Mouse (Mus musculus) stomach, embryonic 14.5 days (tissue): ENCODE measurements around the gene Sin3b. TPM values are rescaled to one million over a fixed set of nuclear protein-coding genes. Genes with fewer than 3 reads are reported as not detected.

Experiments used
- ATAC-seq: fragments of 200-750 bp; cut with Nextera tagmentation; 2 replicates; pipeline ENCODE4 v1.8.0; 2017; ENCODE audit warnings: low read depth, moderate TSS enrichment; ENCODE audit not compliant: insufficient number of reproducible peaks, insufficient read depth, low FRiP score
- H3K27ac ChIP-seq: fragments of 300-500 bp; sonication (generic); 2 replicates; pipeline ENCODE4 v1.5.1; 2014; ENCODE audit warnings: mild to moderate bottlenecking, low read length, moderate library complexity, mixed read lengths
- H3K27me3 ChIP-seq: fragments of 300-500 bp; sonication (generic); 2 replicates; pipeline ENCODE4 v1.6.1; 2014; ENCODE audit warnings: low read length, control low read depth, mixed read lengths; ENCODE audit not compliant: control insufficient read depth, insufficient read depth
- H3K36me3 ChIP-seq: fragments of 300-500 bp; sonication (generic); 2 replicates; pipeline ENCODE4 v1.6.1; 2014; ENCODE audit warnings: mild to moderate bottlenecking, control low read depth, low read length, moderate library complexity, mixed read lengths; ENCODE audit not compliant: control insufficient read depth, insufficient read depth
- H3K4me1 ChIP-seq: fragments of 300-500 bp; sonication (generic); 2 replicates; pipeline ENCODE4 v1.6.1; 2014; ENCODE audit warnings: low read length, control low read depth, mixed read lengths; ENCODE audit not compliant: control insufficient read depth, insufficient read depth
- H3K4me2 ChIP-seq: fragments of 300-500 bp; sonication (generic); replicated peaks from 2 replicates; pipeline ENCODE4 v1.6.1; 2014; ENCODE audit warnings: low read depth, low read length, control low read depth
- H3K4me3 ChIP-seq: fragments of 300-500 bp; sonication (generic); 2 replicates; pipeline ENCODE4 v1.5.1; 2014; ENCODE audit warnings: low read depth, low read length, control low read depth
- H3K9ac ChIP-seq: fragments of 300-500 bp; sonication (generic); replicated peaks from 2 replicates; pipeline ENCODE4 v1.6.1; 2014; ENCODE audit warnings: low read depth, mild to moderate bottlenecking, control low read depth, low read length, moderate library complexity, mixed read lengths
- H3K9me3 ChIP-seq: fragments of 300-500 bp; sonication (generic); 2 replicates; pipeline ENCODE4 v1.6.1; 2016; ENCODE audit warnings: low read depth, low read length, control low read depth; ENCODE audit not compliant: control insufficient read depth
- WGBS: fragments of 180-500 bp; shearing (Covaris S2); extraction: QIAGEN DNeasy Blood & Tissue Kit; methylation state at CpG from one replicate; pipeline ENCODE4 v1.1.7; 2014; 5-methylcytosine and 5-hydroxymethylcytosine counted together
- polyA plus RNA-seq: library from polyadenylated mRNA; unstranded; fragments of >200 nt; fragmentation: Nextera tagmentation; extraction: Ambion mirVana; gene quantifications from 2 replicates; pipeline ENCODE4 v1.2.1, GENCODE M21; 2014

Gene Sin3b
- polyA plus RNA-seq, 1 experiment from 2014 or later = 178 TPM

GRCm38 (mm10) chr8:72757426-72758195, 34.5 kb downstream of the Sin3b start:
- no peak overlapping the region for H3K9ac ChIP-seq
- H3K9me3 ChIP-seq = no peaks in the 10 kb centered on the region
- peaks cover 44% of the 10 kb centered on the region for H3K36me3 ChIP-seq
- H3K27ac ChIP-seq = no peak overlapping the region
- H3K4me2 ChIP-seq = no peak overlapping the region
- no peak overlapping the region for H3K4me3 ChIP-seq
- no peaks in the 10 kb centered on the region for H3K27me3 ChIP-seq
- 91% methylated on average over 15 of the region's 15 CpGs for WGBS
- H3K4me1 ChIP-seq = no peaks in the 10 kb centered on the region
- no peak for ATAC-seq

- no peak overlapping the region for H3K9ac ChIP-seq
- no peaks in the 10 kb centered on the region for H3K4me1 ChIP-seq
- H3K4me3 ChIP-seq = no peak overlapping the region
- H3K36me3 ChIP-seq = peaks cover 37% of the 10 kb centered on the region
- no peak for ATAC-seq
- no peak overlapping the region for H3K4me2 ChIP-seq
- no peaks in the 10 kb centered on the region for H3K27me3 ChIP-seq
- no peaks in the 10 kb centered on the region for H3K9me3 ChIP-seq
- H3K27ac ChIP-seq = no peak overlapping the region
Measured at GRCm38 (mm10) chr8:72758310-72758709, 35.2 kb downstream of the Sin3b start.

GRCm38 (mm10) chr8:72760216-72760615, 37.1 kb downstream of the Sin3b start:
- H3K4me3 ChIP-seq = no peak overlapping the region
- H3K9me3 ChIP-seq = no peaks in the 10 kb centered on the region
- H3K9ac ChIP-seq = no peak overlapping the region
- peaks cover 29% of the 10 kb centered on the region for H3K36me3 ChIP-seq
- WGBS = 90% methylated on average over 3 of the region's 3 CpGs
- no peak for ATAC-seq
- H3K27me3 ChIP-seq = no peaks in the 10 kb centered on the region
- H3K27ac ChIP-seq = no peak overlapping the region
- no peak overlapping the region for H3K4me2 ChIP-seq
- no peaks in the 10 kb centered on the region for H3K4me1 ChIP-seq

GRCm38 (mm10) chr8:72761322-72762051, 38.4 kb downstream of the Sin3b start, which contains the start of gene F2rl3:
TSS of gene F2rl3 (plus strand) at chr8:72761880.
- H3K4me2 ChIP-seq = no peak within 1 kb of the TSS
- no peak within 1 kb of the TSS for H3K9ac ChIP-seq
- no peak within 1 kb of the TSS for H3K4me3 ChIP-seq
- WGBS = 72% methylated on average over 7 of the region's 7 CpGs
- H3K27me3 ChIP-seq = no peaks in the 10 kb centered on the region
- 0 out of 2 replicates have a peak, but pooled peaks have one; percentile 29 for ATAC-seq
- H3K4me1 ChIP-seq = no peaks in the 10 kb centered on the region
- H3K36me3 ChIP-seq = peaks cover 17% of the 10 kb centered on the region
- H3K9me3 ChIP-seq = no peaks in the 10 kb centered on the region
- peak within 1 kb of the TSS; percentile 44; the same call in 1 of the 2 replicates for H3K27ac ChIP-seq

- H3K36me3 ChIP-seq = peaks cover 9% of the 10 kb centered on the region; the same call in 1 of the 2 replicates
- ATAC-seq = no peak
- H3K4me2 ChIP-seq = no peak overlapping the region
- WGBS = 86% methylated on average over 12 of the region's 12 CpGs
- no peaks in the 10 kb centered on the region for H3K9me3 ChIP-seq
- no peaks in the 10 kb centered on the region for H3K27me3 ChIP-seq
- no peaks in the 10 kb centered on the region for H3K4me1 ChIP-seq
- H3K27ac ChIP-seq = peak overlapping the region; percentile 44; the same call in 1 of the 2 replicates
- no peak overlapping the region for H3K9ac ChIP-seq
- H3K4me3 ChIP-seq = no peak overlapping the region
Measured at GRCm38 (mm10) chr8:72762306-72762705, 39.2 kb downstream of the Sin3b start.

- Histone ChIP-seq H3K4me3 (no peak overlapping the region), H3K4me2 (no peak overlapping the region), H3K27ac (no peak overlapping the region), H3K9ac (no peak overlapping the region), H3K4me1 (no peaks in the 10 kb centered on the region), H3K36me3 (no peaks in the 10 kb centered on the region), H3K9me3 (no peaks in the 10 kb centered on the region), H3K27me3 (no peaks in the 10 kb centered on the region)
- 80% methylated on average over 4 of the region's 4 CpGs for WGBS
- ATAC-seq = no peak
Measured at GRCm38 (mm10) chr8:72765696-72766095, 42.6 kb downstream of the Sin3b start.

- no peaks in the 10 kb centered on the region for H3K36me3 ChIP-seq
- no peak overlapping the region for H3K27ac ChIP-seq
- no peaks in the 10 kb centered on the region for H3K27me3 ChIP-seq
- H3K9ac ChIP-seq = no peak overlapping the region
- no peaks in the 10 kb centered on the region for H3K9me3 ChIP-seq
- no peaks in the 10 kb centered on the region for H3K4me1 ChIP-seq
- no peak overlapping the region for H3K4me2 ChIP-seq
- no peak overlapping the region for H3K4me3 ChIP-seq
- WGBS = 26% methylated on average over 7 of the region's 7 CpGs
- no peak for ATAC-seq
Measured at GRCm38 (mm10) chr8:72766777-72767176, 43.7 kb downstream of the Sin3b start.

- ATAC-seq = no peak
- WGBS = 88% methylated on average over 1 of the region's 1 CpGs
Measured at GRCm38 (mm10) chr8:72777797-72778196, 54.7 kb downstream of the Sin3b start.

More at GRCm38 (mm10) chr8:72777797-72778196, 54.7 kb downstream of the Sin3b start:
- Histone ChIP-seq H3K4me3 (no peak overlapping the region), H3K9me3 (no peaks in the 10 kb centered on the region), H3K9ac (no peak overlapping the region), H3K27me3 (no peaks in the 10 kb centered on the region), H3K4me2 (no peak overlapping the region), H3K36me3 (no peaks in the 10 kb centered on the region), H3K27ac (no peak overlapping the region), H3K4me1 (no peaks in the 10 kb centered on the region)
